Mouse (Mus musculus) testis, adult 2 months (tissue): ENCODE measurements around the gene Atrnl1.

Experiments used
- CTCF ChIP-seq: fragments of 200-500 bp; IDR thresholded peaks from 2 replicates; pipeline ENCODE4 v1.5.1; 2012; ENCODE audit warnings: low read depth, mild to moderate bottlenecking, inconsistent platforms, low read length, moderate library complexity; ENCODE audit not compliant: control insufficient read depth, insufficient read depth, insufficient replicate concordance
- POLR2A ChIP-seq: fragments of 200-500 bp; IDR thresholded peaks from 2 replicates; pipeline ENCODE4 v1.6.1; 2012; ENCODE audit warnings: low read depth, mild to moderate bottlenecking, inconsistent platforms, low read length, moderate library complexity; ENCODE audit not compliant: control insufficient read depth

GRCm38 (mm10) chr19:57833083-57833482 is 222.2 kb downstream of the Atrnl1 start:
- no peak for TF ChIP-seq CTCF
- TF ChIP-seq POLR2A, result no peak
